Mouse (Mus musculus): ENCODE measurements around the gene Arid1a.
"Not testable (repeated sequence)": the region's sequence is repeated elsewhere in the genome, so short reads cannot be mapped to it uniquely, and the experiment has no call there.

Gene Arid1a

DNA sequence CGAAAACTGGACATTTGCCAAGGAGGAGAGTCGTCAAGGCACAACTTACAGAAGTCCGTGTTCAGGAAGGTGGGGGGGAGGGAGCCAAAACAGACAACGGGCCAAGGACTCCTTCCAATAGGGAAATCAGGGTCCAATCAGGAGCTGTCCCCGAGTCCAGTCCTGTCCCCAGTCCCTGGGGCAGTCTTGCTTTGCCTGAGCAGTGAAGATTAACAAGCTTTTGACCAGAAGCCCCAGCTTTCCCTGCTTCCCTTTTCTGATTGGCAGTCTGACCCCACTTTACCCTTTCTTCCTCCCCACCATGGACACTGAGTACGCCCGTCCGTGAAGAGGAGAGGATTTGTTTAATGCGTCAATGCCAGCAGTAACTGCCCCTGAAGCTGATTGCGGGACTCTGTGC lies 105.1 kb downstream of the Arid1a start:
- peak; percentile 21 for DNase-seq

DNA sequence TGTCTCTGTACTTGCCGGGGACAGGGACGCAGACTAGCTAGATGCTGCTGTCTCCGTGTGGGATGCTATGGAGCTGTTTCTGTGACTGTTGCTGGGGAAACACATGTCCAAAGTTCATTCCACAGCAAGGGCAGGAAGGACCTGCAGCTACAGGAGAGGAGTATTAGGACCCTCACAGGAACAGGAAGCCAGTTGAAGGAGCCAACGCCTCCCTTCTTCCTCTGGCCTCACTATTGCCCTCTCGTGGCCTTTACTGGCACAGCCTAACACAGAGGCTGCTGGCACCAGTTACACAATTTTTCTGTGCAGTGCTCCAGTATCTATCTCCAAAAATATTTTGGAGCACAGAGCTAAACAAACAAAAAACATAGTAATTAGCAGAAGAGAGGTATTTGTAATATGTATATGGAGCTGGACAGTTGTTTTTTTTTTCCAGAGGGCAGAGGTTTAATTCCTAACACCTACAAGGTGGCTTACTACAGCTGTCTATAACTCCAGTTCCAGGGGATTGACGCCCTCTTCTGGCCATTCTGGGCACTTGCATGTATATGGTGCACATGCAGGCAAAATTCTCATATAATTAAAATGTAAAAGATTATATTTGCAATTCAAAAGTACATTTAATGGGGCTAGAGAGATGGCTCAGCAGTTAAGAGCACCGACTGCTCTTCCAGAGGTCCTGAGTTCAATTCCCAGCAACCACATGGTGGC lies 106.4 kb downstream of the Arid1a start, which contains the start of gene Zdhhc18:
TSS of gene Zdhhc18 (minus strand) at position 166 of the 711 bp plus-strand sequence.
- peak; percentile 89 for DNase-seq

DNA sequence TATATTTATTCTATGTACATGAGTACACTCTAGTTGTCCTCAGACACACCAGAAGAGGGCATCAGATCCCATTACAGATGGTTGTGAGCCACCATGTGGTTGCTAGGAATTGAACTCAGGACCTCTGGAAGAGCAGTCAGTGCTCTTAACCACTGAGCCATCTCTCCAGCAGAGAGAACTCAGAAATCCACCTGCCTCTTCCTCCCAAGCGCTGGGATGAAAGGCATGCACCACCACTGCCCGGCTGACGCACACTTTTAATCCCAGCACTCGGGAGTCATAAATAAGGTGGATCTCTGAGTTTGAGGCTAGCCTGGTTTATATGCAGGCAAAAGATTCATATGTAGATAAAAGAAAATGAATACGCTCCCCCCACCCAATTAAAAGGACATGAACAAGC lies 107.1 kb downstream of the Arid1a start:
- not testable (repeated sequence) for DNase-seq

DNA sequence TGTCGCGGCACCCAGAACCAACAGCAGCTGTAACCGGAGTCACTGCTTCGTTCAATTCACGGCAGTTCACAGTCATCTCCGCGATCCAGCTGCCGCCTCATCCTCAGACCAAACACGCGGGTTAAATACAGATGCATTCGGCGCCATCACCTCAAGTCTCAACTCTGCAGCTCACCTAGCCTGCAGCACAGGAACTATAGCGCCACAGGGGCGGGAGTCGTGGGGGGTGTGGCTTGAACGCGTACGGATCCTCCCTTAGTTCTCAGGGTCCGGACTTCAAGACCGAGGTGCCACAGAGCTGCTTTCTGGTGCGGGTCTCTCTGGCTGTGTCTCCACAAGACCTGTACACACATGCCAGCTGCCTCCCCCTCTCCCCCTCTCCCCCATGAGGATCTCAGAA lies 110.9 kb downstream of the Arid1a start:
- no peak for DNase-seq

DNA sequence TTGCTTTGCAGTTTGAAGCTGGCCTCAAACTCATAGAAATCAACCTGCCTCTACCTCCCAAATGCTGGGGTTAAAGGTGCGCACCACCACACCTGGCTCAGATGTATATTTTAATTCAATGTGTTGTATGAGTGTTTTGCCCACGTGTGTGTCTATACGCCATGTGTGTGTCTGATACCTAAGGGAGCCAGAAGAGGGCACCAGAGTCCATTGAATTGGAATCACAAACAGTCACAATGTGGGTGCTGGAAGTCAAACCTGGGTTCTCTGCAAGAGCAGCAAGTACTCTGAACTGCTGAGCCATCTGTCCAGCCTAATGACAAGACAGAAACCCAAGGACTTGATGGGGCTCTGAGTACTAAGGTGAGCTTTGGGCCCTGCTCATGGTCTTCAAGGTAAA lies 111.4 kb downstream of the Arid1a start:
- no peak for DNase-seq

DNA sequence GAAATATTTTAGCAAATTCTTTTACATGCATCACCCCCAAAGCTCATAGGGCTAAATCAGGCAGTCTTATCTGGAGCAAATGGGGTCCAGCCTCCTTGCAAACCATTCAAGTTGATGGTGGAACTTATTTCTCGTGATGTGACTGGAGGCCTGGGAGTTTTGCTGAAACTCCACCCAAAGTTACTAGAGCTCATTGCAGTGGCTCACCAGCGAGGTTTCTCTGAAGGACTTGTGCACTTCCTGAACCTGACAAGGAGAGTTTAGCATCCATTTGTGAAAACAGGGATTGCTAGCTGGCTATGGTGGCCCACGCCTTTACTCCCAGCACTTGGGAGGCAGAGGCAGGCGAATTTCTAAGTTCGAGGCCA lies 122.5 kb downstream of the Arid1a start:
- DNase-seq: no peak

DNA sequence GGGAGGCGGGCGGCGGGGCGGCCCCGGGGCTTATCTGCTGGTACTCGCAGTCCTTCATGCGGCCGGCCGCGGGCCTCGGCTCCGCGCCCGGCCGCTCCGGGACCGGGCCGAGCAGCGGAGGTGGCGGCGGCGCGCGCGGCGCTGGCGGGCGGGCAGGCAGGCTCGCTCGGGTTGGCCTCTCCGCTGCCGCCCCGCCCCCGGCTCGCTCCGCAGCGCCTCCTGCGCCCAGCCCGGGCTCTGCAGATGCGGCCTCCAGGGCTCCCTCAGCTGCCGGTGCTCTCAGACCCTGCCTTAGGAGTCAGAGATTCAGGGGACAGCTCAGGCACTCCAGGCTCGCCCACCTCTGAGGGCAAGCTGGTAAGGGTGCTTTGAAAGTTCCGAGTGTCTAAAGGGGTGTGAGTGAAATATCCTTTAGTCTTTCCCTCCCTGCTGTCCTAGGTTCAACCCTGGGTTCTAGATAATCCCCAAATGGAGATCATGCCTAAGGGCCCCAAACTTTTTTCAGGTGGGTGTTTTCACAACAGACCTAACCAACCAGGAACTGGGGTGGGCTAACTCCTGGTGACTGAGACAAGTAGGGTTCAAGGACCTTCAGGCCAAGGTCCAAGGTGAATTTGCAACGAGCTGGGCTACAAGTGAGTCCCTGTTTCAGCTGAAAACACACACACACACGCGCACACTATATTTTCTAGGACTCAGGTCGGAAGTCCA lies 123.1 kb downstream of the Arid1a start:
- DNase-seq: peak; percentile 93

DNA sequence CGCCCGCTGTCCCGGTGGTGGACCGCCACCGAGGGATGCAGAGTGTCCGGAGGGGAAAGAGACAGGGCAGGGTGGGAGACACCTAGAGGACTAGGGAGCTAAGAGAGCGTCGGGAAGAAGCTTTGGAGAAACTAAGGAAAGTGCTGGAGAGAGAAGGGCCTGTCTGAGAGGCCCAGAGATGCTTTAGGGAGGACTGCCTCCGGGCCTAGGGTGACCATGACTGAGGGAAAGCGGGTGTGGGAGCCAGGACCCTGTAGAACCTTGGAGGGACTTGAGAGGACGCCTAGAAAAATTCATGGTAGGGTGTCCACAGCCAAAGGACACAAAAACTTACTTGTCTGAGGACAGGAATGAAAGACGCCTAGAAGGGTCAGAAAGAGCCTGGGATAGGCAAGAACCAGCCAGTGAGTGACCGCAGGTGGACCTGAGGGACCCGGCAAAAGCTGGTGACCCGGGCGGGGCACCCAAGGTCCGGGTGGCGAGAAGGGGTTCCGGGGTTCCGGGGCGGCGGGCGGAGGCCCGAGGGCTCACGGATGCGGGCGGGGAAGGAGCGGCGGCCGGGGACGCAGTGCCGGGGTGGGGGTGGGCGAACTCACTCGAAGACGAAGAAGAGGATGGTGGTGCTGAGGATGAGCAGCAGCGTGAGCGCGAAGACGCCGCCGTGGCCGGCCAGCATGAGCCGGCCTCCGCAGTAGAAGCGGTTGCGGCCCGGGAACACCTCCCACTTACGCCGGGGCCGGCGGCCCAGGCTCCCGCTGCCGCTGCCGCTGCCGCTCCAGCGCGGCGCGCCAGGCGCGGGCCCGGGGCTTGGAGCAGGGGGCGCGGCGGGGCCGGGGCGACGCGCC lies 123.9 kb downstream of the Arid1a start:
- DNase-seq: no peak

DNA sequence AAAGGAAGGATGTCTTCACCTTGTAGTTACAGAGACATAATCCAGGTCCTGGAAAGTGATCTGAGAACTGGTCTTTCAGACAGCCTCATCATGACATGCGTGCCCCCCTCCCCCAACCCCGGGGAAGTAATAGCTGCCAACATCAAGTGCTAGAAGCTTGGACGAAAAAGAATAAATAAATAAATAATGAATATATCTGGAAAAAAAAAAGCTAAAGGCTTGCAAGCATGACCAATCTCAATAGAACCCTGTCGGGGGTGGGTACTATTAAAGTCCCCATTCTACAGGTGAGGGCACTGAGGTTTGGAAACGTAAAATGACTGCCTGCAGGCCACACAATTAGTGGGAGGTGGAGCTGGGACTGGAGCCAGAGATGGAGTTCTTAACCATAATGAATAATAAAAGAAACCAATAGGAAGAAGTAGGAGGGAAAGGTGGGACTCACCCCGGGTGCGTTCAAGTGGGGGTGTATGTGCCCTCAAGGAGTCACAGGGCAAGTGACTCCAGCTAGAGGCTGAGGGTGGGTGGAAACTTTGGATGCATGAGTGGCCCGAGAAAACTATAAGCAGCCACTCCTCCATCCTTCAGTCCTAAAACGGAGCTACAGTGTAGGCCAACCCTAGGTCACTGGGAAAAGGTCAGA lies 124.7 kb downstream of the Arid1a start:
- DNase-seq: peak; percentile 37

DNA sequence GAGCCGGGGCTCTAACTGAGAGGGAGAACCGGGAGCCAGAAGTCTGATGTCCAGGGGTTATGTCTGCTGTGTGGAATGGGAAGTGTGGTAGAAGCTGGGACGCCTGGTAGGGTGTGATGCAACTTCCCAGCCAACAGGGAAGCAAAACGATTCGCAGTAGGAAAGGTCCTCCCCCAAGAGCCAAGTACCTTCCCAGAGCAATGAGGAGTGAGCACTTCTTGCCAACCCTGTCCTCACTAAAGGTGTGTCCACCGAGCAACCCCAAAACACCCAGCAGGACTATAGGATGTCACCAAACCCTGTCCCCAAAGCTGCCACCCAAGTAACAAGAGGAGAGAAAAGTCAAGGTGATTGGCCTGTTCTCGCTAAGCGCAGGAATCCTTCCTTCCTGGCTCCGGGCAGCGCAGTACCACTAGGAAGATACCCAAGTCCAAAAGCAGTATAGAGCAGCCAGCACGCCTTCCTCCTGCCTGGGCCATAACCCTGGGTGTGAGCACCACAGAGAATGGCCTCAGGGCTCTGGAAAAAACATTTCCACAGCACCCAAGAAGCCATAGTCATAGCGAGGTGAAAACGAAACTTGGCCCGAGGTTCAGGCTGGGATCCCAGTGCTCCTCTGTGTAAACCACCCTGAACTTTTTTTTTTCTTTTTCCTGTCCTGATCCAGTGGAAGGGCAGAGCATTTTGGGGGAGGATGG lies 125.3 kb downstream of the Arid1a start:
- peak; percentile 38 for DNase-seq

DNA sequence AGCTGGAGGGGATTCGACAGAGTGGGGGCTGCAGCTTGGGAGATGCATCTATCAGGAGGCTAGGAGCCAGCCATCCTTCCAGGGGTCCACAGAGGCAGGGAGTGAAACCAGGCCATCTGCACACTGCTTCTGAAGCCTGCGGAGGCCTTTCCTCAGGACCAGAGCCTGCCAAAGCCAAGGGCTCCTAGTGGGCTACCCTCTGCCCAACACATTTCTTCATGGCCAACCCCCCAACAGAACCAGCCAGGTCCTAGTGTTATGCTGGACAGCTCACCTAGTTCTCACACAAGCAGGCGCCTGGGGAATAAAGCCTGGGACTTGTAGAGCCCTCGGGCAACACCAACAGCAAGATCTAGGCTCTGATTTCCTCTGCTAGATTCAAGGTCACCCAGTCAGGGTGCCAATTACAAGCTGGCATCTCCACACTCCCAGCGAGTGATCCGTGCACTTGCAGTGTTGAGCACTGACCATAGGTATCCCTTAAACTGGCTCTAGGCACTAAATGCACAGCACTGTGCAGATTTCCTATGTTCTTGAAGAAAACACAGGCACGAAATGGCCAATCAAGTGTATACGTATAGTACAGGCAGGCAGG lies 126.1 kb downstream of the Arid1a start:
- DNase-seq: no peak

DNA sequence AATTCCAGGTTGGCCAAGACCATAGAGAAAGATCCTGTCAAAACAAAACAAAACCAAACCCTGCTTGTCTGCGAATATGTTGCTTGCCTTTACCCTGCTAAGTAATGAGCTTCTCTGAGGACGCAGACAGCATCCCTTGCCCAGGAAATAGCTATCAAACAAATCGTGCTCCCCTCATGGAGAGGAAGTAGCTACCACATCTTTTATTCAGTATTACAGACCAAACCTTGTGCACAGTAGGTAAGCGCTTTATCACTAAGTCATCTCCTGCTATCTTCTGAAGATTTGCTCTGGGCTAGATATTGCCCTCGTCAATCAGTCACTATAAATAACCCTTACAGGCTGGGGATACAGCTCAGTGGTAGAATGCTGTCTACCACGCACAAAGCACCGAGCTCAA lies 127.4 kb downstream of the Arid1a start:
- no peak for DNase-seq

Measured in kidney, postnatal 14 days (tissue).